Comparison of ENCODE assay signal across 13 mouse cellular contexts in genomic region chr14:46955574-46956043, GRCm38 (mm10).
DNase-seq lines count a peak whose midpoint lies in the region; ATAC-seq and TF ChIP-seq lines count a peak whose summit lies in the region.
"Had no signal": no experiment of that assay in that cellular context is flagged by ENCODE, and none has a peak within 500 bp of the region (broad histone marks: within the 10 kb centered on the region; RNA-seq: fewer than 3 reads in every experiment).

No protein-coding gene starts in this region.

- no peak for ATAC-seq in heart, embryonic 12.5 days (ENCODE audit: insufficient number of reproducible peaks, low FRiP score)
- peak; percentile 93 for ATAC-seq in Patski
- ATAC-seq in heart, embryonic 16.5 days (replicated peaks; ENCODE audit: extremely low read depth, insufficient read depth, low FRiP score), result no peak
- no peak for ATAC-seq in hindbrain, embryonic 13.5 days (ENCODE audit: low FRiP score)
- ATAC-seq: forebrain, embryonic 14.5 days had no signal

- POLR2A ChIA-PET in Patski (lab: Charles Lee), result no interaction called here

- H3K9ac ChIP-seq in heart, embryonic 12.5 days, result no peak overlapping the region
- no peak overlapping the region for H3K9ac ChIP-seq in heart, embryonic 16.5 days (ENCODE audit: low read length)
- H3K9ac ChIP-seq in hindbrain, embryonic 13.5 days, result no peak overlapping the region

- H3K4me3 ChIP-seq in heart, embryonic 12.5 days, result no peak overlapping the region
- no peak overlapping the region for H3K4me3 ChIP-seq in heart, embryonic 16.5 days (ENCODE audit: low read length)
- no peak overlapping the region for H3K4me3 ChIP-seq in hindbrain, embryonic 13.5 days
- H3K4me3 ChIP-seq: limb, embryonic 10.5 days; myocyte had no signal

- H3K9me3 ChIP-seq in heart, embryonic 12.5 days (replicated peaks), result no peaks in the 10 kb centered on the region
- H3K9me3 ChIP-seq in heart, embryonic 16.5 days (replicated peaks; ENCODE audit: control insufficient read depth, low read length), result no peaks in the 10 kb centered on the region
- H3K9me3 ChIP-seq in hindbrain, embryonic 13.5 days, result no peaks in the 10 kb centered on the region
- H3K9me3 ChIP-seq: limb, embryonic 10.5 days had no signal

- in situ Hi-C loops in Patski (cut with MboI; ENCODE audit: low pct_unique_long_range_greater_than_20kb), result no loop called here

- WGBS in heart, embryonic 12.5 days, result 27% methylated on average over 9 of the region's 9 CpGs
- WGBS in heart, embryonic 16.5 days, result 23% methylated on average over 9 of the region's 9 CpGs
- 70% methylated on average over 9 of the region's 9 CpGs for WGBS in hindbrain, embryonic 13.5 days

- intact Hi-C loops in heart, postnatal 14 days (cut with DNase I), result no loop called here

- 0 out of 2 replicates have a peak overlapping the region, but pooled peaks have one; percentile 0 for H3K4me2 ChIP-seq in heart, embryonic 12.5 days
- H3K4me2 ChIP-seq in heart, embryonic 16.5 days (ENCODE audit: low read depth, low read length), result no peak overlapping the region
- H3K4me2 ChIP-seq in hindbrain, embryonic 13.5 days, result no peak overlapping the region

- CTCF ChIA-PET in Patski (lab: Charles Lee), result interaction anchor here (1.0 kb wide), 1 partner anchor 74 kb away, joined by 3 read pairs; no protein-coding TSS in a partner anchor

- H3K27ac ChIP-seq in heart, embryonic 12.5 days (ENCODE audit: poor library complexity, severe bottlenecking), result no peak overlapping the region
- peak overlapping the region; percentile 19; the same call in 1 of the 2 replicates for H3K27ac ChIP-seq in heart, embryonic 16.5 days (ENCODE audit: low read length)
- H3K27ac ChIP-seq in hindbrain, embryonic 13.5 days, result no peak overlapping the region

- peaks cover 7% of the 10 kb centered on the region; the same call in 1 of the 2 replicates for H3K36me3 ChIP-seq in heart, embryonic 12.5 days
- peaks cover 4% of the 10 kb centered on the region; the same call in 1 of the 2 replicates for H3K36me3 ChIP-seq in heart, embryonic 16.5 days (ENCODE audit: control insufficient read depth, insufficient read depth)
- H3K36me3 ChIP-seq in hindbrain, embryonic 13.5 days, result no peaks in the 10 kb centered on the region

- no peak for TF ChIP-seq CTCF in Patski (IDR thresholded peaks at IDR 0.05)

- H3K27me3 ChIP-seq in heart, embryonic 12.5 days (replicated peaks), result no peaks in the 10 kb centered on the region
- H3K27me3 ChIP-seq in Patski, result no peaks in the 10 kb centered on the region
- H3K27me3 ChIP-seq in heart, embryonic 16.5 days (ENCODE audit: control insufficient read depth, insufficient read depth, low read length), result no peaks in the 10 kb centered on the region
- H3K27me3 ChIP-seq in hindbrain, embryonic 13.5 days, result no peaks in the 10 kb centered on the region

- no peak for DNase-seq in heart, postnatal 14 days
- DNase-seq in Patski (ENCODE audit: low read depth, low spot score), result peak; percentile 84
- peak; percentile 31 to 42 for DNase-seq in kidney, postnatal 4 days
- no peak for DNase-seq in thymus, postnatal 0 days (ENCODE audit: low spot score)
- DNase-seq in spleen, adult 12 weeks (ENCODE audit: low spot score), result no peak
- DNase-seq: adrenal gland, postnatal 10 days; spleen, adult 18-20 months had no signal

- H3K4me1 ChIP-seq in heart, embryonic 12.5 days (replicated peaks), result peaks cover 59% of the 10 kb centered on the region
- H3K4me1 ChIP-seq in heart, embryonic 16.5 days (ENCODE audit: control insufficient read depth, insufficient read depth, low read length), result peaks cover 43% of the 10 kb centered on the region
- H3K4me1 ChIP-seq in hindbrain, embryonic 13.5 days (replicated peaks), result 0 out of 2 replicates have a peak, but pooled peaks cover 6% of the 10 kb centered on the region

Comparison
In these comparisons a context has a peak if more than half of its experiments do, and no peak if none do; other contexts are left out.
1. DNase-seq: peak in Patski (single experiment) and kidney, postnatal 4 days (2 of 2); none in heart, postnatal 14 days (0 of 2), thymus, postnatal 0 days (single experiment) and spleen, adult 12 weeks (single experiment).